ENCODE assay signal across 11 mouse cellular contexts in the genomic region with DNA sequence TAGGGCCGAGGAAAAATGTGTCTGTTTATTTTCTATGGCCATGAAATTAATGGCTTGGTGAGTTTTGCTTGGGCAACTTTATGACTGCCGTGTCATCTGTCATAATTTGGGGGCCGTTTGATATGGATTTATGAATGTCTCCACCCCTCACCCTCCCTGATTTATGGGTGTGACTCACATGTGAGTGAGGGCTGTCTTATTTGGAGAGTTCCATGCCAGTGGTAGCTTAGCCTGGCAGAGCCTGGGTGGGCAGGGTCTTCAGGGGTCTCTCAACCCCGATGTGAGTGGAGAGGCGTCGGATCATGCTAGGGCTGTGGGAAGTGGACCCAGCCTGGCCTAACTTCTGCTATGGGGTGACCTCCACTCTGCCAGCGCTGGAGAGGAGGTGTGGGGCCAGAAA.
"Had no signal": no experiment of that assay in that cellular context is flagged by ENCODE, and none has a peak within 500 bp of the region (broad histone marks: within the 10 kb centered on the region; RNA-seq: fewer than 3 reads in every experiment).

No protein-coding gene starts in this region.

- H3K27ac ChIP-seq: liver, embryonic 14.5 days; midbrain, embryonic 13.5 days; neural tube, embryonic 15.5 days had no signal

- H3K27me3 ChIP-seq: midbrain, embryonic 13.5 days; neural tube, embryonic 15.5 days had no signal

- H3K9me3 ChIP-seq: midbrain, embryonic 13.5 days; neural tube, embryonic 15.5 days had no signal

- H3K4me3 ChIP-seq: midbrain, embryonic 13.5 days; myocyte; neural tube, embryonic 15.5 days had no signal

- H3K4me2 ChIP-seq: midbrain, embryonic 13.5 days; neural tube, embryonic 15.5 days had no signal

- H3K36me3 ChIP-seq: midbrain, embryonic 13.5 days; neural tube, embryonic 15.5 days had no signal

- ATAC-seq: midbrain, embryonic 13.5 days had no signal

- H3K9ac ChIP-seq: liver, embryonic 14.5 days; midbrain, embryonic 13.5 days; neural tube, embryonic 15.5 days had no signal

- H3K4me1 ChIP-seq: midbrain, embryonic 13.5 days; neural tube, embryonic 15.5 days had no signal

- DNase-seq: kidney, adult 8-10 months; kidney, postnatal 25 days; layer of hippocampus, postnatal 36 days; lung, adult 18-20 months; right cerebral cortex, adult 18-20 months; right cerebral cortex, postnatal 25 days; thymus, postnatal 4 days had no signal
